10 mouse cellular contexts compared by ENCODE assay signal in the genomic region with DNA sequence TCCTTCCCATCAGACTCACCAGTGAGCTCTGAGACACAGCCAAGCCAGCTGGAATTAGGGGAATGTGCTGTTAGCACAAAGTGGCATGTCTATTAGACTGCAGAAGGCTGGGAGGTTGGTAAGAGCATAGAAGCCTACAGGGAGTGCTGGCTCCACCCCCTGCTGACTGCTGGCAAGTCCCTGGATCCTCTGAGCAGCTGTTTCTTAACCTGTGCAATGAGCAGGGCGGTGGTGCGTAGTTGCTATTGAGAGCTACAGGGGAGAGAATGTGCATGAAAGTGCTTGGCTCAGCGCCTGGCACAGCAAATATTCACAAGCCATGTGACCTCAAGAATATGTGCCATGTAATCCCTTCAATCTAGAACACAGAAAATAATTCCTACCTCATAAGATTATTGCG.
DNase-seq lines count a peak whose midpoint lies in the region; ATAC-seq and TF ChIP-seq lines count a peak whose summit lies in the region.
"Had no signal": no experiment of that assay in that cellular context is flagged by ENCODE, and none has a peak within 500 bp of the region (broad histone marks: within the 10 kb centered on the region; RNA-seq: fewer than 3 reads in every experiment).

No protein-coding gene starts in this region.

- peak; percentile 40; the same call in 1 of the 2 replicates for ATAC-seq in hindbrain, embryonic 14.5 days (ENCODE audit: low FRiP score)
- no peak for ATAC-seq in hindbrain, embryonic 12.5 days (ENCODE audit: low FRiP score)
- peak; percentile 58; the same call in 1 of the 2 replicates for ATAC-seq in lung, embryonic 14.5 days (ENCODE audit: insufficient read depth)

- no peak overlapping the region for H3K9ac ChIP-seq in hindbrain, embryonic 14.5 days
- no peak overlapping the region for H3K9ac ChIP-seq in hindbrain, embryonic 12.5 days
- H3K9ac ChIP-seq in lung, embryonic 14.5 days = no peak overlapping the region
- H3K9ac ChIP-seq: embryonic facial prominence, embryonic 12.5 days had no signal

- H3K4me2 ChIP-seq in hindbrain, embryonic 14.5 days (replicated peaks) = no peak overlapping the region
- no peak overlapping the region for H3K4me2 ChIP-seq in hindbrain, embryonic 12.5 days (replicated peaks)
- H3K4me2 ChIP-seq in lung, embryonic 14.5 days = no peak overlapping the region
- H3K4me2 ChIP-seq: embryonic facial prominence, embryonic 12.5 days had no signal

- peak; percentile 51 for DNase-seq in adrenal gland, postnatal 14 days
- DNase-seq in adrenal gland, adult 18-20 months (ENCODE audit: low spot score in 2 of 2) = no peak
- DNase-seq in hindbrain, embryonic 14.5 days (ENCODE audit: low spot score) = peak; percentile 32
- DNase-seq in heart, postnatal 10 days = peak; percentile 47 to 58
- DNase-seq in lung, embryonic 14.5 days = peak; percentile 26
- DNase-seq in thymus, postnatal 4 days = no peak
- no peak for DNase-seq in right cerebral cortex, adult 18-20 months

- H3K27ac ChIP-seq in hindbrain, embryonic 14.5 days = no peak overlapping the region
- H3K27ac ChIP-seq in hindbrain, embryonic 12.5 days = no peak overlapping the region
- H3K27ac ChIP-seq in lung, embryonic 14.5 days (ENCODE audit: low read depth) = no peak overlapping the region
- H3K27ac ChIP-seq: embryonic facial prominence, embryonic 12.5 days had no signal

- no peak for TF ChIP-seq CTCF in lung, embryonic 14.5 days (IDR thresholded peaks at IDR 0.05; ENCODE audit: low read depth)

- no peaks in the 10 kb centered on the region for H3K36me3 ChIP-seq in hindbrain, embryonic 14.5 days (replicated peaks; ENCODE audit: control insufficient read depth, insufficient read depth)
- H3K36me3 ChIP-seq in hindbrain, embryonic 12.5 days = no peaks in the 10 kb centered on the region
- no peaks in the 10 kb centered on the region for H3K36me3 ChIP-seq in lung, embryonic 14.5 days (ENCODE audit: insufficient read depth)
- H3K36me3 ChIP-seq: embryonic facial prominence, embryonic 12.5 days had no signal

- H3K4me3 ChIP-seq in hindbrain, embryonic 14.5 days (replicated peaks; ENCODE audit: low read length) = no peak overlapping the region
- H3K4me3 ChIP-seq in hindbrain, embryonic 12.5 days = no peak overlapping the region
- no peak overlapping the region for H3K4me3 ChIP-seq in lung, embryonic 14.5 days (ENCODE audit: low read depth, low read length)
- H3K4me3 ChIP-seq: embryonic facial prominence, embryonic 12.5 days; megakaryocyte, embryonic 14.5 days had no signal

- no peaks in the 10 kb centered on the region for H3K9me3 ChIP-seq in hindbrain, embryonic 14.5 days (ENCODE audit: control insufficient read depth, low read length)
- H3K9me3 ChIP-seq in hindbrain, embryonic 12.5 days (replicated peaks) = no peaks in the 10 kb centered on the region
- no peaks in the 10 kb centered on the region for H3K9me3 ChIP-seq in lung, embryonic 14.5 days (ENCODE audit: low read depth, low read length)
- H3K9me3 ChIP-seq: embryonic facial prominence, embryonic 12.5 days had no signal

- H3K4me1 ChIP-seq in hindbrain, embryonic 14.5 days (replicated peaks; ENCODE audit: control insufficient read depth, insufficient read depth, low read length) = no peaks in the 10 kb centered on the region
- no peaks in the 10 kb centered on the region for H3K4me1 ChIP-seq in hindbrain, embryonic 12.5 days
- no peaks in the 10 kb centered on the region for H3K4me1 ChIP-seq in lung, embryonic 14.5 days (ENCODE audit: insufficient read depth)
- H3K4me1 ChIP-seq: embryonic facial prominence, embryonic 12.5 days; megakaryocyte, embryonic 14.5 days had no signal

- intact Hi-C loops in heart, postnatal 10 days (cut with DNase I) = no loop called here

- no peaks in the 10 kb centered on the region for H3K27me3 ChIP-seq in hindbrain, embryonic 14.5 days (ENCODE audit: control insufficient read depth, insufficient read depth, low read length)
- no peaks in the 10 kb centered on the region for H3K27me3 ChIP-seq in hindbrain, embryonic 12.5 days
- H3K27me3 ChIP-seq in lung, embryonic 14.5 days (ENCODE audit: insufficient read depth, low read length) = no peaks in the 10 kb centered on the region
- H3K27me3 ChIP-seq: embryonic facial prominence, embryonic 12.5 days; megakaryocyte, embryonic 14.5 days had no signal

- WGBS in hindbrain, embryonic 14.5 days = 73% methylated on average over 4 of the region's 4 CpGs
- 76% methylated on average over 4 of the region's 4 CpGs for WGBS in hindbrain, embryonic 12.5 days
- 74% methylated on average over 4 of the region's 4 CpGs for WGBS in lung, embryonic 14.5 days

Comparison
In these comparisons a context has a peak if more than half of its experiments do, and no peak if none do; other contexts are left out.
1. DNase-seq: peak in adrenal gland, postnatal 14 days (single experiment), hindbrain, embryonic 14.5 days (single experiment), heart, postnatal 10 days (2 of 2) and lung, embryonic 14.5 days (single experiment); none in adrenal gland, adult 18-20 months (0 of 2), thymus, postnatal 4 days (single experiment) and right cerebral cortex, adult 18-20 months (single experiment).